Mouse (Mus musculus) hindlimb bud, embryonic 11.5 days (tissue): ENCODE results near the gene Cyp20a1.
A peak's percentile ranks its signal among the peaks of the same experiment; 100 is the strongest.

Experiments used
- DNase-seq: peaks from one replicate; pipeline ENCODE4 v3.0.0-alpha.2; 2012; ENCODE audit warnings: low read depth, low spot score; ENCODE audit errors: extremely low spot score

Cyp20a1 gene

GRCm38 (mm10) chr1:60342808-60343629 lies at the start of gene Cyp20a1:
Gene Cyp20a1 (plus strand): TSS chr1:60343323.
- DNase-seq: peak; percentile 41

- DNase-seq: no peak
Measured at GRCm38 (mm10) chr1:60293921-60294320, 49.2 kb upstream of the Cyp20a1 start.

- DNase-seq: no peak
Measured at GRCm38 (mm10) chr1:60343630-60344455, 720 bp downstream of the Cyp20a1 start.

GRCm38 (mm10) chr1:60344670-60345069 lies 1.5 kb downstream of the Cyp20a1 start:
- DNase-seq: no peak

GRCm38 (mm10) chr1:60345712-60346111 lies 2.6 kb downstream of the Cyp20a1 start:
- DNase-seq: no peak

GRCm38 (mm10) chr1:60352786-60353185 lies 9.7 kb downstream of the Cyp20a1 start:
- DNase-seq: no peak

- no peak for DNase-seq
Measured at GRCm38 (mm10) chr1:60361626-60362025, 18.5 kb downstream of the Cyp20a1 start.

- DNase-seq: no peak
Measured at GRCm38 (mm10) chr1:60376556-60376955, 33.4 kb downstream of the Cyp20a1 start.

GRCm38 (mm10) chr1:60381910-60382309 lies 38.8 kb downstream of the Cyp20a1 start:
- DNase-seq: no peak

GRCm38 (mm10) chr1:60404848-60405247 lies 61.7 kb downstream of the Cyp20a1 start:
- DNase-seq: no peak

- peak; percentile 22 for DNase-seq
Measured at GRCm38 (mm10) chr1:60408501-60409167, 65.5 kb downstream of the Cyp20a1 start.

GRCm38 (mm10) chr1:60409168-60409828 lies 66.2 kb downstream of the Cyp20a1 start, which contains the start of gene Abi2:
Gene Abi2 (plus strand): TSS chr1:60409619.
- DNase-seq: peak; percentile 52

- DNase-seq: no peak
Measured at GRCm38 (mm10) chr1:60409928-60410817, 67.0 kb downstream of the Cyp20a1 start.

GRCm38 (mm10) chr1:60416724-60417123 lies 73.6 kb downstream of the Cyp20a1 start:
- DNase-seq: no peak

GRCm38 (mm10) chr1:60423882-60424281 lies 80.8 kb downstream of the Cyp20a1 start:
- no peak for DNase-seq

GRCm38 (mm10) chr1:60428341-60428740 lies 85.2 kb downstream of the Cyp20a1 start:
- DNase-seq: no peak

- no peak for DNase-seq
Measured at GRCm38 (mm10) chr1:60428932-60429331, 85.8 kb downstream of the Cyp20a1 start.

- DNase-seq: no peak
Measured at GRCm38 (mm10) chr1:60431531-60431930, 88.4 kb downstream of the Cyp20a1 start.

- no peak for DNase-seq
Measured at GRCm38 (mm10) chr1:60432497-60432896, 89.4 kb downstream of the Cyp20a1 start.
